Mouse (Mus musculus): Measurements from ENCODE around the gene Trim43a. TPM values are rescaled to one million over a fixed set of nuclear protein-coding genes. Genes with fewer than 3 reads are reported as not detected.
"Not testable (repeated sequence)": the region's sequence is repeated elsewhere in the genome, so short reads cannot be mapped to it uniquely, and the experiment has no call there.

Gene Trim43a
- total RNA-seq (2021), result 1 to 10 TPM; 1.0 to 1.7 TPM
- long read RNA-seq, experiment 1, partial matches to known transcripts, result 0 of 4 reads
- long read RNA-seq, experiment 1, other reads (novel, unspliced or antisense), result 4 of 4 reads
- long read RNA-seq, experiment 2, result 0 reads

GRCm38 (mm10) chr9:88580591-88580990 lies at the start of gene Trim43a:
Gene Trim43a (plus strand): TSS chr9:88580891.
- DNase-seq (ENCODE audit: low spot score in 2 of 2), result not testable (repeated sequence)

- no peak for DNase-seq (ENCODE audit: low spot score in 2 of 2)
Observed at GRCm38 (mm10) chr9:88534093-88534492, 46.6 kb upstream of the Trim43a start.

- DNase-seq (ENCODE audit: low spot score in 2 of 2), result no peak
Observed at GRCm38 (mm10) chr9:88539546-88540224, 41.0 kb upstream of the Trim43a start.

- DNase-seq (ENCODE audit: low spot score in 2 of 2), result no peak
Observed at GRCm38 (mm10) chr9:88542816-88543215, 37.9 kb upstream of the Trim43a start.

GRCm38 (mm10) chr9:88545534-88545933 lies 35.2 kb upstream of the Trim43a start:
- no peak for DNase-seq (ENCODE audit: low spot score in 2 of 2)

GRCm38 (mm10) chr9:88546166-88546565 lies 34.5 kb upstream of the Trim43a start:
- DNase-seq (ENCODE audit: low spot score in 2 of 2), result peak in 1 of 2 experiments; percentile 48

GRCm38 (mm10) chr9:88546657-88547056 lies 34.0 kb upstream of the Trim43a start:
- no peak for DNase-seq (ENCODE audit: low spot score in 2 of 2)

- DNase-seq (ENCODE audit: low spot score in 2 of 2), result peak in 1 of 2 experiments; percentile 26
Observed at GRCm38 (mm10) chr9:88547270-88547669, 33.4 kb upstream of the Trim43a start.

GRCm38 (mm10) chr9:88547851-88548613 lies 32.7 kb upstream of the Trim43a start, which contains the start of gene Zfp949:
Gene Zfp949 (plus strand): TSS chr9:88548020.
- peak; percentile 76 to 81 for DNase-seq (ENCODE audit: low spot score in 2 of 2)

- no peak for DNase-seq (ENCODE audit: low spot score in 2 of 2)
Observed at GRCm38 (mm10) chr9:88548614-88548945, 32.1 kb upstream of the Trim43a start.

GRCm38 (mm10) chr9:88553071-88553470 lies 27.6 kb upstream of the Trim43a start:
- DNase-seq (ENCODE audit: low spot score in 2 of 2), result no peak

- no peak for DNase-seq (ENCODE audit: low spot score in 2 of 2)
Observed at GRCm38 (mm10) chr9:88558146-88558545, 22.5 kb upstream of the Trim43a start.

- DNase-seq (ENCODE audit: low spot score in 2 of 2), result not testable (repeated sequence)
Observed at GRCm38 (mm10) chr9:88561476-88561875, 19.2 kb upstream of the Trim43a start.

GRCm38 (mm10) chr9:88570471-88570870 lies 10.2 kb upstream of the Trim43a start:
- DNase-seq (ENCODE audit: low spot score in 2 of 2), result not testable (repeated sequence)

GRCm38 (mm10) chr9:88593708-88594107 lies 13.0 kb downstream of the Trim43a start:
- DNase-seq (ENCODE audit: low spot score in 2 of 2), result not testable (repeated sequence)

GRCm38 (mm10) chr9:88599206-88600162 lies 18.8 kb downstream of the Trim43a start:
- peak; percentile 98 to 99 for DNase-seq (ENCODE audit: low spot score in 2 of 2)

GRCm38 (mm10) chr9:88625803-88626514 lies 45.3 kb downstream of the Trim43a start:
- DNase-seq (ENCODE audit: low spot score in 2 of 2), result not testable (repeated sequence)

GRCm38 (mm10) chr9:88638125-88638524 lies 57.4 kb downstream of the Trim43a start:
- DNase-seq (ENCODE audit: low spot score in 2 of 2), result not testable (repeated sequence)
